Mouse (Mus musculus) kidney, embryonic 16.5 days (tissue): ENCODE results near the gene Srprb. TPM values are rescaled to one million over a fixed set of nuclear protein-coding genes. Genes with fewer than 3 reads are reported as not detected.

ENCODE experiments used
- polyA plus RNA-seq: library from polyadenylated mRNA; unstranded; fragments of >200 nt; fragmentation: Nextera tagmentation; extraction: Ambion mirVana; gene quantifications from 2 replicates; pipeline ENCODE4 v1.2.1, GENCODE M21; 2015

Srprb gene
- polyA plus RNA-seq, 1 experiment from 2014 or later: 76.4 TPM

Other genes starting within 250 kb of the Srprb start
- 7.7 and 8.2 TPM in 2 replicates for gene Slco2a1, start 213.4 kb downstream of the Srprb start, polyA plus RNA-seq
- 5.2 and 6.1 TPM in 2 replicates for gene Rab6b, start 90.3 kb downstream of the Srprb start, polyA plus RNA-seq
- gene Gm20425, start 28.2 kb upstream of the Srprb start, polyA plus RNA-seq: 0.45 TPM in 1 of 2 replicates, not detected in the other
- 52.0 and 65.5 TPM in 2 replicates for gene Trf, start 28.3 kb upstream of the Srprb start, polyA plus RNA-seq
- gene 1300017J02Rik, start 102.9 kb upstream of the Srprb start, polyA plus RNA-seq: 1.6 and 1.7 TPM in 2 replicates
- 57.3 and 60.4 TPM in 2 replicates for gene Topbp1, start 103.1 kb upstream of the Srprb start, polyA plus RNA-seq
- 102 and 106 TPM in 2 replicates for gene Cdv3, start 163.7 kb upstream of the Srprb start, polyA plus RNA-seq